Mouse (Mus musculus) cerebellum, adult 2 months (tissue): ENCODE data around the gene Zbtb8os. TPM values are rescaled to one million over a fixed set of nuclear protein-coding genes. Genes with fewer than 3 reads are reported as not detected.
"Not testable (repeated sequence)": the region's sequence is repeated elsewhere in the genome, so short reads cannot be mapped to it uniquely, and the experiment has no call there.

Experiments
- DNase-seq, 2 experiments: peaks; one replicate each; pipeline ENCODE4 v3.0.0; 2021
- H3K27ac ChIP-seq: fragments of 200-500 bp; 2 replicates; pipeline ENCODE4 v1.5.1; 2012; ENCODE audit warnings: low read length, control low read depth, inconsistent platforms; ENCODE audit not compliant: insufficient read depth
- H3K27me3 ChIP-seq: fragments of 200-500 bp; 2 replicates; pipeline ENCODE4 v1.6.1; 2012; ENCODE audit warnings: inconsistent platforms, mild to moderate bottlenecking, low read length, moderate library complexity; ENCODE audit not compliant: control insufficient read depth, insufficient read depth
- H3K4me1 ChIP-seq: fragments of 200-500 bp; 2 replicates; pipeline ENCODE4 v1.6.1; 2011; ENCODE audit warnings: low read length; ENCODE audit not compliant: control insufficient read depth, insufficient read depth
- H3K4me3 ChIP-seq: fragments of 200-500 bp; replicated peaks from 2 replicates; pipeline ENCODE3; 2011; ENCODE audit warnings: mild to moderate bottlenecking, low read depth, low read length, control low read depth; ENCODE audit not compliant: insufficient read depth
- CTCF ChIP-seq: fragments of 200-500 bp; IDR thresholded peaks from 2 replicates; pipeline ENCODE4 v1.5.1; 2011; ENCODE audit warnings: low read depth, mild to moderate bottlenecking, control low read depth, low read length, moderate library complexity, borderline replicate concordance; ENCODE audit not compliant: insufficient read depth
- POLR2A ChIP-seq: fragments of 200-500 bp; IDR thresholded peaks from 2 replicates; pipeline ENCODE4 v1.6.1; 2011; ENCODE audit warnings: low read length, control low read depth, borderline replicate concordance; ENCODE audit not compliant: insufficient read depth
- WGBS: fragments of 180-500 bp; shearing (Covaris S2); methylation state at CpG from one replicate; pipeline ENCODE4 v1.1.7; 2018; 5-methylcytosine and 5-hydroxymethylcytosine counted together
- polyA plus RNA-seq: library from polyadenylated mRNA; depleted of rRNA; stranded (reverse); fragments of >200 nt; gene quantifications from 2 replicates; pipeline ENCODE4 v1.2.3, GENCODE M21; 2012

Gene Zbtb8os
- polyA plus RNA-seq, 1 experiment, result 35.3 TPM

- no peaks in the 10 kb centered on the region for H3K4me1 ChIP-seq
- DNase-seq, result no peak
- no peaks in the 10 kb centered on the region for H3K27me3 ChIP-seq
- no peak overlapping the region for H3K4me3 ChIP-seq
- WGBS, result 74% methylated on average over 15 of the region's 15 CpGs
- H3K27ac ChIP-seq, result no peak overlapping the region
- no peak for TF ChIP-seq POLR2A
- no peak for TF ChIP-seq CTCF
These were observed 22.2 kb downstream of the Zbtb8os start for GRCm38 (mm10) chr4:129357613-129358163.

- DNase-seq, H3K4me1 ChIP-seq, H3K4me3 ChIP-seq, H3K27me3 ChIP-seq, H3K27ac ChIP-seq: not testable (repeated sequence)
- 92% methylated on average over 3 of the region's 3 CpGs for WGBS
These were observed 26.7 kb downstream of the Zbtb8os start for GRCm38 (mm10) chr4:129362238-129362637.

GRCm38 (mm10) chr4:129362771-129363170, 27.3 kb downstream of the Zbtb8os start:
- Histone ChIP-seq H3K27ac (no peak overlapping the region), H3K27me3 (no peaks in the 10 kb centered on the region), H3K4me1 (no peaks in the 10 kb centered on the region), H3K4me3 (no peak overlapping the region)
- no peak for DNase-seq
- WGBS, result 86% methylated on average over 5 of the region's 5 CpGs
- TF ChIP-seq CTCF (no peak), POLR2A (no peak)

GRCm38 (mm10) chr4:129363463-129363862, 28.0 kb downstream of the Zbtb8os start:
- no peak overlapping the region for H3K27ac ChIP-seq
- 70% methylated on average over 9 of the region's 9 CpGs for WGBS
- TF ChIP-seq POLR2A, result no peak
- no peak for TF ChIP-seq CTCF
- H3K4me1 ChIP-seq, result no peaks in the 10 kb centered on the region
- no peak for DNase-seq
- no peaks in the 10 kb centered on the region for H3K27me3 ChIP-seq
- no peak overlapping the region for H3K4me3 ChIP-seq

- Histone ChIP-seq H3K4me3 (no peak overlapping the region), H3K27me3 (no peaks in the 10 kb centered on the region), H3K27ac (no peak overlapping the region), H3K4me1 (no peaks in the 10 kb centered on the region)
- TF ChIP-seq POLR2A (no peak), CTCF (no peak)
- no peak for DNase-seq
- WGBS, result 83% methylated on average over 3 of the region's 3 CpGs
These were observed 28.9 kb downstream of the Zbtb8os start for GRCm38 (mm10) chr4:129364379-129364778.

- no peaks in the 10 kb centered on the region for H3K4me1 ChIP-seq
- H3K4me3 ChIP-seq, result no peak overlapping the region
- H3K27me3 ChIP-seq, result no peaks in the 10 kb centered on the region
- TF ChIP-seq CTCF (no peak), POLR2A (no peak)
- no peak overlapping the region for H3K27ac ChIP-seq
- DNase-seq, result no peak
- 93% methylated on average over 5 of the region's 5 CpGs for WGBS
These were observed 29.7 kb downstream of the Zbtb8os start for GRCm38 (mm10) chr4:129365224-129365623.

- no peak for TF ChIP-seq CTCF
- TF ChIP-seq POLR2A, result no peak
- Histone ChIP-seq H3K27me3 (no peaks in the 10 kb centered on the region), H3K4me1 (no peaks in the 10 kb centered on the region; the same call in 1 of the 2 replicates), H3K4me3 (no peak overlapping the region), H3K27ac (no peak overlapping the region)
- DNase-seq, result no peak
- 95% methylated on average over 3 of the region's 3 CpGs for WGBS
These were observed 35.9 kb downstream of the Zbtb8os start for GRCm38 (mm10) chr4:129371391-129371790.

GRCm38 (mm10) chr4:129373202-129373976, 37.9 kb downstream of the Zbtb8os start:
- WGBS, result 49% methylated on average over 8 of the region's 8 CpGs
- no peak overlapping the region for H3K27ac ChIP-seq
- TF ChIP-seq POLR2A, result no peak
- TF ChIP-seq CTCF, result no peak
- no peak for DNase-seq
- H3K27me3 ChIP-seq, result no peaks in the 10 kb centered on the region
- H3K4me1 ChIP-seq, result no peaks in the 10 kb centered on the region; the same call in 1 of the 2 replicates
- no peak overlapping the region for H3K4me3 ChIP-seq
